Mouse (Mus musculus) gastrocnemius, postnatal 25 days (tissue): ENCODE measurements at regions not wholly inside any gene's neighbourhood (a gene's known extent, or its start where the extent isn't known, plus 50 kb on each side); places are given as distances from the start of the nearest gene placed in this dataset.

Experiments used
- DNase-seq: peaks from one replicate; pipeline ENCODE4 v3.0.0; 2022

GRCm38 (mm10) chr13:6255728-6256496, 292.0 kb upstream of the Pitrm1 start:
- DNase-seq, result no peak

- no peak for DNase-seq
Measured at GRCm38 (mm10) chr13:6258456-6258855, 289.5 kb upstream of the Pitrm1 start.

GRCm38 (mm10) chr13:6260321-6260865, 287.6 kb upstream of the Pitrm1 start:
- DNase-seq, result no peak

GRCm38 (mm10) chr13:6261458-6261857, 286.5 kb upstream of the Pitrm1 start:
- no peak for DNase-seq

- no peak for DNase-seq
Measured at GRCm38 (mm10) chr13:6270546-6270945, 277.4 kb upstream of the Pitrm1 start.

GRCm38 (mm10) chr13:6272932-6273331, 275.0 kb upstream of the Pitrm1 start:
- no peak for DNase-seq

- no peak for DNase-seq
Measured at GRCm38 (mm10) chr13:6280073-6280472, 267.9 kb upstream of the Pitrm1 start.

GRCm38 (mm10) chr13:6288109-6288508, 259.8 kb upstream of the Pitrm1 start:
- DNase-seq, result no peak

GRCm38 (mm10) chr13:6292098-6292497, 255.9 kb upstream of the Pitrm1 start:
- DNase-seq, result no peak

- no peak for DNase-seq
Measured at GRCm38 (mm10) chr13:6305718-6306117, 242.2 kb upstream of the Pitrm1 start.

GRCm38 (mm10) chr13:6306616-6306988, 241.3 kb upstream of the Pitrm1 start:
- DNase-seq, result no peak

GRCm38 (mm10) chr13:6306989-6307917, 240.7 kb upstream of the Pitrm1 start:
- no peak for DNase-seq

GRCm38 (mm10) chr13:6316201-6316600, 231.7 kb upstream of the Pitrm1 start:
- no peak for DNase-seq

GRCm38 (mm10) chr13:6323948-6324347, 224.0 kb upstream of the Pitrm1 start:
- DNase-seq, result no peak

GRCm38 (mm10) chr13:6330320-6330950, 217.5 kb upstream of the Pitrm1 start:
- no peak for DNase-seq

GRCm38 (mm10) chr13:6340157-6340556, 207.8 kb upstream of the Pitrm1 start:
- DNase-seq, result peak; percentile 13

GRCm38 (mm10) chr13:6341102-6341737, 206.7 kb upstream of the Pitrm1 start:
- no peak for DNase-seq

GRCm38 (mm10) chr13:6365169-6365568, 182.8 kb upstream of the Pitrm1 start:
- DNase-seq, result no peak

GRCm38 (mm10) chr13:6367661-6368060, 180.3 kb upstream of the Pitrm1 start:
- DNase-seq, result no peak

GRCm38 (mm10) chr13:6374570-6375173, 173.3 kb upstream of the Pitrm1 start:
- DNase-seq, result no peak

GRCm38 (mm10) chr13:6377919-6378318, 170.0 kb upstream of the Pitrm1 start:
- no peak for DNase-seq
